Mouse (Mus musculus) liver, adult 2 months (tissue): ENCODE data around the gene Fcrl1. TPM values are rescaled to one million over a fixed set of nuclear protein-coding genes. Genes with fewer than 3 reads are reported as not detected.

Source experiments
- DNase-seq: peaks from one replicate; pipeline ENCODE4 v3.0.0-alpha.2; 2011; ENCODE audit warnings: low read depth, low spot score; ENCODE audit errors: extremely low read depth
- H3K27ac ChIP-seq: fragments of 200-500 bp; replicated peaks from 2 replicates; pipeline ENCODE4 v1.5.1; 2012; ENCODE audit warnings: low read depth, mild to moderate bottlenecking, control low read depth, inconsistent platforms, low read length; ENCODE audit not compliant: insufficient read depth
- H3K27me3 ChIP-seq: fragments of 200-500 bp; 2 replicates; pipeline ENCODE4 v1.6.1; 2012; ENCODE audit warnings: mild to moderate bottlenecking, moderate library complexity, low read length, inconsistent platforms; ENCODE audit not compliant: control insufficient read depth, insufficient read depth
- H3K36me3 ChIP-seq: fragments of 200-500 bp; 2 replicates; pipeline ENCODE4 v1.6.1; 2012; ENCODE audit warnings: low read length, inconsistent platforms; ENCODE audit not compliant: control insufficient read depth, insufficient read depth
- H3K4me1 ChIP-seq: fragments of 200-500 bp; 2 replicates; pipeline ENCODE4 v1.6.1; 2011; ENCODE audit warnings: low read length; ENCODE audit not compliant: control insufficient read depth, insufficient read depth
- H3K4me3 ChIP-seq: fragments of 200-500 bp; 2 replicates; pipeline ENCODE4 v1.5.1; 2011; ENCODE audit warnings: low read depth, mild to moderate bottlenecking, control low read depth, low read length, moderate library complexity; ENCODE audit not compliant: insufficient read depth
- H3K79me2 ChIP-seq: fragments of 200-500 bp; 2 replicates; pipeline ENCODE4 v1.6.1; 2012; ENCODE audit warnings: inconsistent platforms, mild to moderate bottlenecking, low read length, moderate library complexity; ENCODE audit not compliant: control insufficient read depth, insufficient read depth
- H3K9ac ChIP-seq: fragments of 200-500 bp; 2 replicates; pipeline ENCODE4 v1.6.1; 2012; ENCODE audit warnings: low read depth, mild to moderate bottlenecking, control low read depth, inconsistent platforms, low read length
- CTCF ChIP-seq: fragments of 200-500 bp; IDR thresholded peaks from 2 replicates; pipeline ENCODE4 v1.5.1; 2011; ENCODE audit warnings: low read depth, low read length, control low read depth
- POLR2A ChIP-seq: fragments of 200-500 bp; IDR thresholded peaks from 2 replicates; pipeline ENCODE4 v1.6.1; 2011; ENCODE audit warnings: low read length, control low read depth; ENCODE audit not compliant: insufficient read depth; ENCODE audit errors: extremely low read depth
- WGBS: fragments of 180-500 bp; shearing (Covaris S2); methylation state at CpG from one replicate; pipeline ENCODE4 v1.1.7; 2018; 5-methylcytosine and 5-hydroxymethylcytosine counted together
- polyA plus RNA-seq: library from polyadenylated mRNA; depleted of rRNA; stranded (reverse); fragments of >200 nt; gene quantifications from 2 replicates; pipeline ENCODE4 v1.2.3, GENCODE M21; 2012; rRNA removed
- total RNA-seq: library from RNA; depleted of rRNA; stranded (reverse); fragments of >200 nt; gene quantifications from 2 replicates; pipeline ENCODE4 v1.2.3, GENCODE M21; 2014; rRNA removed

The Fcrl1 gene
- total and polyA plus RNA-seq, 2 experiments, result 0.37 to 0.44 TPM

GRCm38 (mm10) chr3:87422386-87422910 is 46.3 kb downstream of the Fcrl1 start:
- 87% methylated on average over 4 of the region's 4 CpGs for WGBS
- no peak for DNase-seq

GRCm38 (mm10) chr3:87435479-87435878 is 59.3 kb downstream of the Fcrl1 start, which contains the start of gene Fcrl5:
Fcrl5 (plus strand) TSS chr3:87435773.
- Histone ChIP-seq H3K79me2 (no peaks in the 10 kb centered on the region), H3K36me3 (no peaks in the 10 kb centered on the region), H3K4me1 (no peaks in the 10 kb centered on the region), H3K4me3 (no peak within 1 kb of the TSS), H3K27me3 (no peaks in the 10 kb centered on the region), H3K27ac (no peak within 1 kb of the TSS), H3K9ac (no peak within 1 kb of the TSS)
- WGBS, result 86% methylated on average over 5 of the region's 5 CpGs
- TF ChIP-seq POLR2A (no peak), CTCF (no peak)
- peak; percentile 0 for DNase-seq

More at GRCm38 (mm10) chr3:87422386-87422910, 46.3 kb downstream of the Fcrl1 start:
- Histone ChIP-seq H3K4me3 (no peak overlapping the region), H3K27me3 (no peaks in the 10 kb centered on the region), H3K79me2 (no peaks in the 10 kb centered on the region), H3K27ac (no peak overlapping the region), H3K9ac (no peak overlapping the region), H3K4me1 (no peaks in the 10 kb centered on the region), H3K36me3 (no peaks in the 10 kb centered on the region)
- TF ChIP-seq POLR2A (no peak), CTCF (peak; percentile 1; the same call in 1 of the 2 replicates)

DNA sequence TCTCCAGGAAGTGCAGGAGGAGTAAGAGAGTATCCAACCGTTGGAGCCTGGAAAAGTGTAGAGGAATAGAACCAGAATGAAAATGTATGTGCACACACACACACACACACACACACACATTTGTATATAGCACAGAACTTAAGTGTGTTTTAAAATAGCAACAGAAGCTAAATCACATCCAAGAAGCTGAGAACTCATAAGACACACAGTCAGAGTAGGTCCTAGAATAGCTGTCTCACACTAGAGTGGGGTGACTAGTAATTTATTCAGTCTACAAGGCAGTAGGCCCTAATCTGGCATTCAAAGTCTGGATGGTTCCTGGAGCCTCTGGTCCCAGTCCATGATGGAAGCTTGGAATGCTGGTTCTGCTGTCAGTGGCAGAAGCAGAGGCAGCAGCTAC is 64.4 kb downstream of the Fcrl1 start:
- no peak for TF ChIP-seq POLR2A
- no peak for TF ChIP-seq CTCF
- no peaks in the 10 kb centered on the region for H3K79me2 ChIP-seq
- H3K4me3 ChIP-seq, result no peak overlapping the region
- DNase-seq, result no peak
- 70% methylated on average over 1 of the region's 1 CpGs for WGBS
- no peaks in the 10 kb centered on the region for H3K27me3 ChIP-seq
- H3K27ac ChIP-seq, result no peak overlapping the region
- H3K4me1 ChIP-seq, result no peaks in the 10 kb centered on the region
- no peaks in the 10 kb centered on the region for H3K36me3 ChIP-seq
- no peak overlapping the region for H3K9ac ChIP-seq

DNA sequence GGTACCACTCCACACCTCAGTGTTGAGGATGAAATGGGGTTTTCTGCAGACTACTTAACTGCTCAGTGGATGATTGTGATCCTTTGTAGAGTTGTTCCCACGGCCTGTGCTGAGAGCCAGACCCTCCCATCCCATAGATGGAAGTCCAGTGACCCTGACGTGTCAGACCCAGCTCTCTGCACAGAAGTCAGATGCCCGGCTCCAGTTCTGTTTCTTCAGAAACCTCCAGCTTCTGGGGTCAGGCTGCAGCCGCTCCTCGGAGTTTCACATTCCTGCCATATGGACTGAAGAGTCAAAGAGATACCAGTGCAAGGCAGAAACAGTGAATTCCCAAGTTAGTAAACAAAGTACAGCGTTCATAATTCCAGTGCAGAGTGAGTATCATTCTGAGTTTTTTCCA is 67.8 kb downstream of the Fcrl1 start:
- DNase-seq, result no peak
- no peak overlapping the region for H3K4me3 ChIP-seq
- H3K36me3 ChIP-seq, result no peaks in the 10 kb centered on the region
- H3K27me3 ChIP-seq, result no peaks in the 10 kb centered on the region
- H3K9ac ChIP-seq, result no peak overlapping the region
- WGBS, result 72% methylated on average over 6 of the region's 6 CpGs
- no peaks in the 10 kb centered on the region for H3K79me2 ChIP-seq
- no peak overlapping the region for H3K27ac ChIP-seq
- H3K4me1 ChIP-seq, result no peaks in the 10 kb centered on the region
- no peak for TF ChIP-seq POLR2A
- TF ChIP-seq CTCF, result no peak

Other genes with a start within 250 kb of the Fcrl1 start
- gene Kirrel, start 201.6 kb upstream of the Fcrl1 start, total RNA-seq, result 0.40 and 0.46 TPM in 2 replicates
- 0.78 and 0.81 TPM in 2 replicates for gene Kirrel, start 201.6 kb upstream of the Fcrl1 start, polyA plus RNA-seq
- 0.09 and 0.20 TPM in 2 replicates for gene Fcrls, start 112.6 kb upstream of the Fcrl1 start, total RNA-seq
- gene Fcrls, start 112.6 kb upstream of the Fcrl1 start, polyA plus RNA-seq, result 0.07 TPM in 1 of 2 replicates, not detected in the other
- gene Cd5l, start 18.5 kb upstream of the Fcrl1 start, total RNA-seq, result 135 and 162 TPM in 2 replicates
- 32.4 and 63.9 TPM in 2 replicates for gene Cd5l, start 18.5 kb upstream of the Fcrl1 start, polyA plus RNA-seq
- 0.07 TPM in 1 of 2 replicates, not detected in the other for gene Fcrl5, start 59.4 kb downstream of the Fcrl1 start, total RNA-seq
- 0.04 TPM in 1 of 2 replicates, not detected in the other for gene Fcrl5, start 59.4 kb downstream of the Fcrl1 start, polyA plus RNA-seq
- 7.0 and 7.9 TPM in 2 replicates for gene Etv3, start 149.0 kb downstream of the Fcrl1 start, total RNA-seq
- 4.4 and 5.3 TPM in 2 replicates for gene Etv3, start 149.0 kb downstream of the Fcrl1 start, polyA plus RNA-seq
- 12.6 and 16.2 TPM in 2 replicates for gene Arhgef11, start 241.2 kb downstream of the Fcrl1 start, total RNA-seq
- 15.5 and 16.4 TPM in 2 replicates for gene Arhgef11, start 241.2 kb downstream of the Fcrl1 start, polyA plus RNA-seq